Comparison of ENCODE assay signal across 8 mouse cellular contexts in the genomic region with DNA sequence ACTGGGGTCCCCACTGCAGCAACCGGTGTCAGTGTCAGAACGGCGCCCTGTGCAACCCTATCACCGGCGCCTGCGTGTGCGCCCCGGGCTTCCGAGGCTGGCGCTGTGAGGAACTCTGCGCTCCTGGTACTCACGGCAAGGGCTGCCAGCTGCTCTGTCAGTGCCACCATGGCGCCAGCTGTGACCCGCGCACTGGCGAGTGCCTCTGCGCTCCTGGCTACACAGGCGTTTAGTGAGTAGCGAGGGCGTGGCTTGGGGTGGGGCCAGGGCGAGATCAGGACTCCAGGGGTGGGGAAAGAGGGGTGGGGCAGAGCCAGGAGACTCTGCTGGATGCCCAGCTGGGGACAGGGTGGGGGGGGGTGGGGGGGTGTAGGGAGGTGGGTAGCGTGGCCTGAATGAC.
DNase-seq lines count a peak whose midpoint lies in the region; ATAC-seq lines count a peak whose summit lies in the region.

No protein-coding gene starts in this region.

- peak overlapping the region; percentile 14; the same call in 1 of the 2 replicates for H3K4me3 ChIP-seq in liver, embryonic 16.5 days (ENCODE audit: low read depth, low read length)

- intact Hi-C loops in left cerebral cortex, postnatal 14 days (cut with DNase I): loop anchor here (2.0 to 10.0 kb wide), 2 partner anchors 113 to 291 kb away; no protein-coding TSS in a partner anchor

- peak overlapping the region; percentile 45 for H3K4me2 ChIP-seq in liver, embryonic 16.5 days (ENCODE audit: low read depth, low read length)

- no peaks in the 10 kb centered on the region for H3K36me3 ChIP-seq in liver, embryonic 16.5 days (ENCODE audit: control insufficient read depth, insufficient read depth)

- no peak overlapping the region for H3K27ac ChIP-seq in liver, embryonic 16.5 days (ENCODE audit: low read length)

- no peaks in the 10 kb centered on the region for H3K9me3 ChIP-seq in liver, embryonic 16.5 days (replicated peaks; ENCODE audit: control insufficient read depth, low read length)

- H3K4me1 ChIP-seq in liver, embryonic 16.5 days (ENCODE audit: control insufficient read depth, low read depth, low read length): peaks cover 5% of the 10 kb centered on the region

- H3K27me3 ChIP-seq in liver, embryonic 16.5 days (ENCODE audit: control insufficient read depth, insufficient read depth, low read depth, low read length): peaks cover 5% of the 10 kb centered on the region

- ATAC-seq in liver, embryonic 16.5 days (ENCODE audit: low read depth): peak; percentile 59; the same call in 1 of the 2 replicates

- WGBS in liver, embryonic 16.5 days (ENCODE audit: insufficient replicate concordance): 5% methylated on average over 22 of the region's 22 CpGs

- DNase-seq in left cerebral cortex, adult 18-20 months (ENCODE audit: low spot score in 2 of 2): peak; percentile 12 to 16
- DNase-seq in left cerebral cortex, postnatal 14 days (ENCODE audit: low spot score in 2 of 2): no peak
- DNase-seq in c-Kit-positive CD71-negative TER-119-negative erythroid progenitor cells, embryonic 14.5 days (ENCODE audit: low read depth): peak; percentile 5
- peak; percentile 29 to 46 for DNase-seq in heart, adult 18-20 months
- peak; percentile 26 for DNase-seq in kidney, adult 11 months
- peak; percentile 17 for DNase-seq in retina, postnatal 7 days (ENCODE audit: low read depth, low spot score)
- no peak for DNase-seq in right cerebral cortex, postnatal 36 days (ENCODE audit: low spot score in 2 of 2)

- H3K9ac ChIP-seq in liver, embryonic 16.5 days (ENCODE audit: low read depth, low read length): no peak overlapping the region

Comparison
In these comparisons a context has a peak if more than half of its experiments do, and no peak if none do; other contexts are left out.
1. DNase-seq: peak in left cerebral cortex, adult 18-20 months (2 of 2), c-Kit-positive CD71-negative TER-119-negative erythroid progenitor cells, embryonic 14.5 days (single experiment), heart, adult 18-20 months (2 of 2), kidney, adult 11 months (single experiment) and retina, postnatal 7 days (single experiment); none in left cerebral cortex, postnatal 14 days (0 of 2) and right cerebral cortex, postnatal 36 days (0 of 2).